Mouse (Mus musculus) heart, postnatal 0 days (tissue): Measurements from ENCODE around the gene Kifc1. TPM values are rescaled to one million over a fixed set of nuclear protein-coding genes. Genes with fewer than 3 reads are reported as not detected.

Experiments
- ATAC-seq: fragments of 200-750 bp; cut with Nextera tagmentation; 2 replicates; pipeline ENCODE4 v1.8.0; 2017; ENCODE audit warnings: low read depth, moderate number of reproducible peaks, moderate library complexity; ENCODE audit not compliant: insufficient read depth
- DNase-seq: peaks from one replicate; pipeline ENCODE4 v3.0.0-alpha.2; 2016; ENCODE audit warnings: low spot score
- H3K27ac ChIP-seq: fragments of 300-500 bp; sonication (generic); 2 replicates; pipeline ENCODE4 v1.5.1; 2014; ENCODE audit warnings: low read depth, mild to moderate bottlenecking
- H3K27me3 ChIP-seq: fragments of 300-500 bp; sonication (generic); 2 replicates; pipeline ENCODE4 v1.6.1; 2014; ENCODE audit warnings: low read length, mixed read lengths; ENCODE audit not compliant: control insufficient read depth, insufficient read depth
- H3K36me3 ChIP-seq: fragments of 300-500 bp; sonication (generic); replicated peaks from 2 replicates; pipeline ENCODE4 v1.6.1; 2014; ENCODE audit warnings: low read length, mixed read lengths; ENCODE audit not compliant: control insufficient read depth, insufficient read depth
- H3K4me1 ChIP-seq: fragments of 300-500 bp; sonication (generic); 2 replicates; pipeline ENCODE4 v1.6.1; 2014; ENCODE audit warnings: antibody characterized with exemption; ENCODE audit not compliant: control insufficient read depth, insufficient read depth
- H3K4me2 ChIP-seq: fragments of 300-500 bp; sonication (generic); 2 replicates; pipeline ENCODE4 v1.6.1; 2014; ENCODE audit warnings: low read depth, mild to moderate bottlenecking, low read length, moderate library complexity
- H3K4me3 ChIP-seq: fragments of 300-500 bp; sonication (generic); 2 replicates; pipeline ENCODE4 v1.5.1; 2014; ENCODE audit warnings: low read depth, low read length
- H3K9ac ChIP-seq: fragments of 300-500 bp; sonication (generic); replicated peaks from 2 replicates; pipeline ENCODE4 v1.6.1; 2014; ENCODE audit warnings: low read depth, low read length, mixed read lengths
- H3K9me3 ChIP-seq: fragments of 300-500 bp; sonication (generic); replicated peaks from 2 replicates; pipeline ENCODE4 v1.6.1; 2016; ENCODE audit warnings: low read length; ENCODE audit not compliant: control insufficient read depth
- CTCF ChIP-seq: IDR thresholded peaks from 2 replicates; pipeline ENCODE4 v1.5.1; 2016; ENCODE audit warnings: antibody characterized with exemption, control low read depth, low read depth
- EP300 ChIP-seq: IDR thresholded peaks from 2 replicates; pipeline ENCODE4 v1.6.1; 2016; ENCODE audit warnings: antibody characterized with exemption, low read depth
- WGBS: fragments of 180-500 bp; shearing (Covaris S2); extraction: QIAGEN DNeasy Blood & Tissue Kit; methylation state at CpG from one replicate; pipeline ENCODE4 v1.1.7; 2014; 5-methylcytosine and 5-hydroxymethylcytosine counted together
- microRNA-seq: library from miRNA; unstranded; fragments of <30 nt; microRNA quantifications from one replicate; pipeline ENCODE4, GENCODE M21; 2016
- polyA plus RNA-seq: library from polyadenylated mRNA; unstranded; fragments of >200 nt; fragmentation: Nextera tagmentation; extraction: Ambion mirVana; gene quantifications from 2 replicates; pipeline ENCODE4 v1.2.1, GENCODE M21; 2015
- total RNA-seq: library from RNA; depleted of rRNA; stranded (reverse); fragments of >200 nt; gene quantifications from 2 replicates; pipeline ENCODE4 v1.2.3, GENCODE M21; 2014; ENCODE audit warnings: low replicate concordance; rRNA removed

The Kifc1 gene
- total and polyA plus RNA-seq, 2 experiments from 2014 or later, result 2.0 to 17.0 TPM

- Histone ChIP-seq H3K27ac (peak overlapping the region; percentile 84), H3K36me3 (peaks cover 40% of the 10 kb centered on the region)
These were observed 61.6 kb downstream of the Kifc1 start for GRCm38 (mm10) chr17:33828892-33829291.

GRCm38 (mm10) chr17:33826850-33827249 lies 63.6 kb downstream of the Kifc1 start:
- TF ChIP-seq CTCF (peak; percentile 88), EP300 (no peak)
- Histone ChIP-seq H3K27me3 (no peaks in the 10 kb centered on the region), H3K4me1 (peaks cover 24% of the 10 kb centered on the region), H3K36me3 (peaks cover 31% of the 10 kb centered on the region), H3K9ac (no peak overlapping the region), H3K27ac (no peak overlapping the region), H3K4me2 (no peak overlapping the region), H3K9me3 (no peaks in the 10 kb centered on the region), H3K4me3 (no peak overlapping the region)
- DNase-seq, result peak; percentile 84
- ATAC-seq, result no peak
- WGBS, result 0% methylated on average over 3 of the region's 3 CpGs

More at GRCm38 (mm10) chr17:33828892-33829291, 61.6 kb downstream of the Kifc1 start:
- Histone ChIP-seq H3K4me2 (0 out of 2 replicates have a peak overlapping the region, but pooled peaks have one; percentile 15), H3K4me3 (no peak overlapping the region), H3K27me3 (no peaks in the 10 kb centered on the region), H3K9ac (no peak overlapping the region), H3K9me3 (no peaks in the 10 kb centered on the region), H3K4me1 (peaks cover 16% of the 10 kb centered on the region)
- ATAC-seq (peak; percentile 83), DNase-seq (peak; percentile 90)
- 8% methylated on average over 2 of the region's 2 CpGs for WGBS
- TF ChIP-seq CTCF, result no peak; the same call in 1 of the 2 replicates
- peak; percentile 92 for TF ChIP-seq EP300

Small RNA genes within 50 kb of the gene (microRNA-seq; reads per million reads assigned to microRNA genes)
- not detected for gene Gm27740

Other genes starting within 250 kb of the Kifc1 start
- gene Hnrnpm, start 203.8 kb downstream of the Kifc1 start, total RNA-seq, result 47.1 and 54.3 TPM in 2 replicates
- 139 and 151 TPM in 2 replicates for gene Hnrnpm, start 203.8 kb downstream of the Kifc1 start, polyA plus RNA-seq
- 117 and 124 TPM in 2 replicates for gene March2, start 172.0 kb downstream of the Kifc1 start, total RNA-seq
- 87.6 and 88.5 TPM in 2 replicates for gene March2, start 172.0 kb downstream of the Kifc1 start, polyA plus RNA-seq
- gene Rab11b, start 130.1 kb downstream of the Kifc1 start, total RNA-seq, result 58.6 and 87.8 TPM in 2 replicates
- 382 and 425 TPM in 2 replicates for gene Rab11b, start 130.1 kb downstream of the Kifc1 start, polyA plus RNA-seq
- 35.2 and 79.3 TPM in 2 replicates for gene Angptl4, start 108.8 kb downstream of the Kifc1 start, total RNA-seq
- 59.2 and 124 TPM in 2 replicates for gene Angptl4, start 108.8 kb downstream of the Kifc1 start, polyA plus RNA-seq
- gene Kank3, start 80.1 kb downstream of the Kifc1 start, total RNA-seq, result 33.3 and 68.7 TPM in 2 replicates
- 46.1 and 50.8 TPM in 2 replicates for gene Kank3, start 80.1 kb downstream of the Kifc1 start, polyA plus RNA-seq
- gene Rps28, start 66.1 kb downstream of the Kifc1 start, total RNA-seq, result 127 and 305 TPM in 2 replicates
- gene Rps28, start 66.1 kb downstream of the Kifc1 start, polyA plus RNA-seq, result 622 and 631 TPM in 2 replicates
- gene Ndufa7, start 66.1 kb downstream of the Kifc1 start, total RNA-seq, result 467 and 766 TPM in 2 replicates
- gene Ndufa7, start 66.1 kb downstream of the Kifc1 start, polyA plus RNA-seq, result 899 and 938 TPM in 2 replicates
- gene Cd320, start 47.6 kb downstream of the Kifc1 start, total RNA-seq, result 17.3 and 24.0 TPM in 2 replicates
- gene Cd320, start 47.6 kb downstream of the Kifc1 start, polyA plus RNA-seq, result 37.3 and 41.6 TPM in 2 replicates
- gene Gm7029, start 16.8 kb downstream of the Kifc1 start, total RNA-seq, result not detected in 2 replicates
- not detected in 2 replicates for gene Gm7029, start 16.8 kb downstream of the Kifc1 start, polyA plus RNA-seq
- gene Platr17, start 14.5 kb upstream of the Kifc1 start, total RNA-seq, result not detected in 2 replicates
- not detected in 2 replicates for gene Platr17, start 14.5 kb upstream of the Kifc1 start, polyA plus RNA-seq
- 15.2 and 19.3 TPM in 2 replicates for gene Daxx, start 18.8 kb upstream of the Kifc1 start, total RNA-seq
- 18.0 and 20.0 TPM in 2 replicates for gene Daxx, start 18.8 kb upstream of the Kifc1 start, polyA plus RNA-seq
- gene Tapbp, start 25.2 kb upstream of the Kifc1 start, total RNA-seq, result 50.9 and 84.1 TPM in 2 replicates
- 47.6 and 51.3 TPM in 2 replicates for gene Tapbp, start 25.2 kb upstream of the Kifc1 start, polyA plus RNA-seq
- gene Zbtb22, start 25.2 kb upstream of the Kifc1 start, total RNA-seq, result 29.1 and 42.9 TPM in 2 replicates
- gene Zbtb22, start 25.2 kb upstream of the Kifc1 start, polyA plus RNA-seq, result 10.1 and 12.0 TPM in 2 replicates
- gene Rgl2, start 38.9 kb upstream of the Kifc1 start, total RNA-seq, result 63.1 and 144 TPM in 2 replicates
- gene Rgl2, start 38.9 kb upstream of the Kifc1 start, polyA plus RNA-seq, result 21.1 and 21.9 TPM in 2 replicates
- 28.6 and 77.4 TPM in 2 replicates for gene Pfdn6, start 49.7 kb upstream of the Kifc1 start, total RNA-seq
- gene Pfdn6, start 49.7 kb upstream of the Kifc1 start, polyA plus RNA-seq, result 123 and 128 TPM in 2 replicates
- 6.7 and 10.9 TPM in 2 replicates for gene Wdr46, start 50.0 kb upstream of the Kifc1 start, total RNA-seq
- 8.9 and 11.1 TPM in 2 replicates for gene Wdr46, start 50.0 kb upstream of the Kifc1 start, polyA plus RNA-seq
- gene B3galt4, start 60.8 kb upstream of the Kifc1 start, total RNA-seq, result 0.53 and 0.70 TPM in 2 replicates
- 5.5 and 6.1 TPM in 2 replicates for gene B3galt4, start 60.8 kb upstream of the Kifc1 start, polyA plus RNA-seq
- gene Vps52, start 65.2 kb upstream of the Kifc1 start, total RNA-seq, result 28.2 and 31.8 TPM in 2 replicates
- gene Vps52, start 65.2 kb upstream of the Kifc1 start, polyA plus RNA-seq, result 27.8 TPM in 2 replicates
- 1,548 and 1,735 TPM in 2 replicates for gene Rps18, start 65.3 kb upstream of the Kifc1 start, total RNA-seq
- gene Rps18, start 65.3 kb upstream of the Kifc1 start, polyA plus RNA-seq, result 845 and 880 TPM in 2 replicates
- 61.0 and 84.5 TPM in 2 replicates for gene H2-K1, start 109.7 kb upstream of the Kifc1 start, total RNA-seq
- gene H2-K1, start 109.7 kb upstream of the Kifc1 start, polyA plus RNA-seq, result 42.9 and 48.4 TPM in 2 replicates
- 22.5 and 48.5 TPM in 2 replicates for gene Ring1, start 134.0 kb upstream of the Kifc1 start, total RNA-seq
- gene Ring1, start 134.0 kb upstream of the Kifc1 start, polyA plus RNA-seq, result 10.3 and 11.9 TPM in 2 replicates
- 80.6 and 101 TPM in 2 replicates for gene H2-Ke6, start 137.4 kb upstream of the Kifc1 start, total RNA-seq
- 58.5 and 64.6 TPM in 2 replicates for gene H2-Ke6, start 137.4 kb upstream of the Kifc1 start, polyA plus RNA-seq
- gene Slc39a7, start 141.0 kb upstream of the Kifc1 start, total RNA-seq, result 88.7 and 97.2 TPM in 2 replicates
- 79.7 and 85.4 TPM in 2 replicates for gene Slc39a7, start 141.0 kb upstream of the Kifc1 start, polyA plus RNA-seq
- 29.4 and 36.6 TPM in 2 replicates for gene Rxrb, start 141.2 kb upstream of the Kifc1 start, total RNA-seq
- gene Rxrb, start 141.2 kb upstream of the Kifc1 start, polyA plus RNA-seq, result 28.4 and 31.2 TPM in 2 replicates
- 1.4 and 1.9 TPM in 2 replicates for gene Col11a2, start 148.8 kb upstream of the Kifc1 start, total RNA-seq
- gene Col11a2, start 148.8 kb upstream of the Kifc1 start, polyA plus RNA-seq, result 0.25 and 0.29 TPM in 2 replicates
- gene H2-Oa, start 201.7 kb upstream of the Kifc1 start, total RNA-seq, result not detected in 2 replicates
- not detected in 2 replicates for gene H2-Oa, start 201.7 kb upstream of the Kifc1 start, polyA plus RNA-seq
- gene H2-DMa, start 228.9 kb upstream of the Kifc1 start, total RNA-seq, result 2.6 and 7.2 TPM in 2 replicates
- gene H2-DMa, start 228.9 kb upstream of the Kifc1 start, polyA plus RNA-seq, result 4.2 and 4.6 TPM in 2 replicates
- gene Brd2, start 232.0 kb upstream of the Kifc1 start, total RNA-seq, result 83.2 and 87.5 TPM in 2 replicates
- 33.4 and 38.4 TPM in 2 replicates for gene Brd2, start 232.0 kb upstream of the Kifc1 start, polyA plus RNA-seq